Comparison of ENCODE assay signal across 20 mouse cellular contexts in the genomic region with DNA sequence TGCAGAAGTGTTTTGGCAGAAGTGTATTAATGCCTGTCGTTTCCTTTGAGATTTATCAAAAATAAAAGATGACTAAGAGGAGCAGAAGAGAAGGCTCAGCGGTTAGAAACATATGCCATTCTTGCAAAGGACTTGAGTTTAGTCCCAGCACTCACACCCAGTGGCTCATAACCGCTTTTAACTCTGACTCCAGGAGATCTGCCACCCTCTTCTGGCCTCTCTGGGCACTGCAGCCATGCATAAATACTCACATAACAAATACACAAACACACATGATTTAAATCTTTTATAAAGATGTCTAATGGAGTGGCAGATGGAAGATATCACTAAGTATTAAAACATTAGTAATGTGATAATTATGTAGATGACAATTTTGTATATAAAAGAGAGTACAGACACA. TPM values are rescaled to one million over a fixed set of nuclear protein-coding genes. Genes with fewer than 3 reads are reported as not detected.
DNase-seq lines count a peak whose midpoint lies in the region; ATAC-seq and TF ChIP-seq lines count a peak whose summit lies in the region.
"Had no signal": no experiment of that assay in that cellular context is flagged by ENCODE, and none has a peak within 500 bp of the region (broad histone marks: within the 10 kb centered on the region; RNA-seq: fewer than 3 reads in every experiment).

No protein-coding gene starts in this region.

- no peak for DNase-seq in layer of hippocampus, adult 2 months (ENCODE audit: low spot score in 2 of 2)
- no peak for DNase-seq in layer of hippocampus, adult 11-12 months (ENCODE audit: low spot score)
- DNase-seq in 3T3-L1 (ENCODE audit: low read depth, low spot score) (peak; percentile 11), A20 (ENCODE audit: low read depth, low spot score) (peak; percentile 47)
- DNase-seq in right cerebral cortex, postnatal 10 days (ENCODE audit: low spot score in 2 of 2), result no peak
- DNase-seq: adrenal gland, adult 8-10 months; cerebellum, adult 9-10 months; gastrocnemius, postnatal 25 days; heart, postnatal 4 days; layer of hippocampus, postnatal 36 days; lung, adult 2 months; right cerebral cortex, postnatal 14 days had no signal

- H3K4me3 ChIP-seq in layer of hippocampus, adult 2 months, result no peak overlapping the region
- no peak overlapping the region for H3K4me3 ChIP-seq in bone marrow, adult 2 months (replicated peaks; ENCODE audit: control insufficient read depth, low read depth, low read length)
- H3K4me3 ChIP-seq: heart, embryonic 13.5 days; limb, embryonic 10.5 days; midbrain, embryonic 15.5 days had no signal

- no peak overlapping the region for H3K27ac ChIP-seq in layer of hippocampus, adult 2 months
- no peak overlapping the region for H3K27ac ChIP-seq in bone marrow, adult 2 months (ENCODE audit: control insufficient read depth, insufficient read depth, low read depth, low read length, poor library complexity)
- H3K27ac ChIP-seq: heart, embryonic 13.5 days; limb, embryonic 10.5 days; midbrain, embryonic 15.5 days had no signal

- TF ChIP-seq CTCF in layer of hippocampus, adult 2 months (conservative IDR thresholded peaks at IDR 0.05), result peak; percentile 64
- 0 out of 2 replicates have a peak, but pooled peaks have one; percentile 24 for TF ChIP-seq CTCF in bone marrow, adult 2 months (IDR thresholded peaks at IDR 0.05; ENCODE audit: control insufficient read depth, insufficient read depth, low read length)

- no peak for TF ChIP-seq POLR2A in bone marrow, adult 2 months (IDR thresholded peaks at IDR 0.05; ENCODE audit: borderline replicate concordance, control insufficient read depth, low read depth, low read length)

- no peak for ATAC-seq in granulocyte monocyte progenitor cell, adult 5-6 weeks (replicated peaks; ENCODE audit: poor library complexity, severe bottlenecking)
- ATAC-seq: forebrain, embryonic 14.5 days; inflammation-experienced regulatory T-cells, adult 6 months; midbrain, embryonic 15.5 days had no signal

- WGBS in bone marrow, adult 2 months, result 74% methylated on average over 3 of the region's 3 CpGs

- H3K4me1 ChIP-seq in bone marrow, adult 2 months (ENCODE audit: control insufficient read depth, insufficient read depth, low read length), result no peaks in the 10 kb centered on the region
- H3K4me1 ChIP-seq: limb, embryonic 10.5 days; midbrain, embryonic 15.5 days had no signal

RNA-seq across cellular contexts. Expression of a gene that starts 20.8 kb away (rescaled TPM):
- under 1 TPM in 1 of 2 experiments, not detected in 1; 0.71 TPM for total RNA-seq in layer of hippocampus, adult 2 months (2021)
- not detected in 2 replicates for polyA plus RNA-seq in bone marrow, adult 2 months (2011; ENCODE audit: insufficient read depth, insufficient read length, low replicate concordance, missing spikeins)
- not detected in 2 replicates for total RNA-seq in granulocyte monocyte progenitor cell, adult 5-6 weeks (2014; fragmentation: Nextera tagmentation)
- total RNA-seq in granulocyte monocyte progenitor cell, adult 5-6 weeks (2017), result not detected in 2 replicates
- total RNA-seq: adrenal gland, adult 8-10 months; gastrocnemius, postnatal 25 days; heart, postnatal 4 days; layer of hippocampus, postnatal 36 days; megakaryocyte progenitor cell, adult 5-6 weeks had no signal
- polyA plus RNA-seq: forebrain, embryonic 14.5 days; lung, adult 2 months; midbrain, embryonic 15.5 days had no signal

RNA-seq across cellular contexts. Expression of a gene that starts 26.0 kb away (rescaled TPM):
- total RNA-seq in layer of hippocampus, adult 2 months (2021), result under 1 TPM; 0.59 to 0.74 TPM
- not detected in 2 replicates for polyA plus RNA-seq in bone marrow, adult 2 months (2011; ENCODE audit: insufficient read depth, insufficient read length, low replicate concordance, missing spikeins)
- not detected in 2 replicates for total RNA-seq in granulocyte monocyte progenitor cell, adult 5-6 weeks (2014; fragmentation: Nextera tagmentation)
- not detected in 2 replicates for total RNA-seq in granulocyte monocyte progenitor cell, adult 5-6 weeks (2017)
- total RNA-seq: gastrocnemius, postnatal 25 days; megakaryocyte progenitor cell, adult 5-6 weeks had no signal
- polyA plus RNA-seq: inflammation-experienced regulatory T-cells, adult 6 months had no signal

RNA-seq across cellular contexts. Expression of a gene that starts 35.4 kb away (rescaled TPM):
- 10 to 100 TPM; 58.9 to 59.7 TPM for total RNA-seq in layer of hippocampus, adult 2 months (2021)
- 11.9 and 23.8 TPM in 2 replicates for polyA plus RNA-seq in bone marrow, adult 2 months (2011; ENCODE audit: insufficient read depth, insufficient read length, low replicate concordance, missing spikeins)
- total RNA-seq in granulocyte monocyte progenitor cell, adult 5-6 weeks (2014; fragmentation: Nextera tagmentation), result 19.6 and 22.2 TPM in 2 replicates
- total RNA-seq in granulocyte monocyte progenitor cell, adult 5-6 weeks (2017), result 8.7 and 14.4 TPM in 2 replicates

RNA-seq across cellular contexts. Expression of a gene that starts 54.7 kb away (rescaled TPM):
- 1 to 10 TPM; 6.1 to 8.5 TPM for total RNA-seq in layer of hippocampus, adult 2 months (2021)
- polyA plus RNA-seq in bone marrow, adult 2 months (2011; ENCODE audit: insufficient read depth, insufficient read length, low replicate concordance, missing spikeins), result 1.9 and 4.0 TPM in 2 replicates
- 11.2 and 18.2 TPM in 2 replicates for total RNA-seq in granulocyte monocyte progenitor cell, adult 5-6 weeks (2014; fragmentation: Nextera tagmentation)
- 8.2 and 13.9 TPM in 2 replicates for total RNA-seq in granulocyte monocyte progenitor cell, adult 5-6 weeks (2017)

Comparison
In these comparisons a context has a peak if more than half of its experiments do, and no peak if none do; other contexts are left out.
1. DNase-seq: peak in 3T3-L1 (single experiment) and A20 (single experiment); none in layer of hippocampus, adult 2 months (0 of 2), layer of hippocampus, adult 11-12 months (single experiment) and right cerebral cortex, postnatal 10 days (0 of 2).